Mouse (Mus musculus): ENCODE data around the gene AY761184.
"Not testable (repeated sequence)": the region's sequence is repeated elsewhere in the genome, so short reads cannot be mapped to it uniquely, and the experiment has no call there.

Gene AY761184

GRCm38 (mm10) chr8:21703545-21703944 lies at the start of gene AY761184:
Gene AY761184, minus strand, starts transcription at chr8:21703645.
- DNase-seq: not testable (repeated sequence)

- not testable (repeated sequence) for DNase-seq
Observed at GRCm38 (mm10) chr8:21665497-21665896, 37.9 kb downstream of the AY761184 start, which contains the start of gene Defa34. Gene Defa34, plus strand, starts transcription at chr8:21665797.

- DNase-seq: not testable (repeated sequence)
Observed at GRCm38 (mm10) chr8:21655480-21655879, 48.0 kb downstream of the AY761184 start, which contains the start of gene Defa17. Gene Defa17, plus strand, starts transcription at chr8:21655780.
